In the genomic region with DNA sequence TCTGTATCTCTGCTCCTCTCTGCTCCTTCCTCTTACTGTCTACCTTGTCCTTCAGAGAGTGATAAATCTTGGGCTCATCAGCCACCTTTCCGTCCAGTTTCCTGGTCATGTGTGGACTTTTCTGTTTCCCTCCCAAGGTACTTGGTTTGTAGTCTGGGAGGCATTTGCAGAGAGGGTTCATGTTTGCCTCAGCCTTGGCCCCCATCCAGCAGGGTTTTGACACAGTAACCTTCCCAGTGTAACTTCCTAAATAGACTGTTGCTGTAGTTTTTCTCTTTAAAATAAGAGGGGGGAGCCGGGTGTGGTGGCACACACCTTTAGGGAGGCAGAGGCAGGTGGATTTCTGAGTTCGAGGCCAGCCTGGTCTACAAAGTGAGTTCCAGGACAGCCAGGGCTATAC, we compare ENCODE assay signal across 32 mouse cellular contexts. TPM values are rescaled to one million over a fixed set of nuclear protein-coding genes. Genes with fewer than 3 reads are reported as not detected.
A peak's percentile ranks its signal among the peaks of the same experiment; 100 is the strongest.
DNase-seq lines count a peak whose midpoint lies in the region; ATAC-seq and TF ChIP-seq lines count a peak whose summit lies in the region.
"Had no signal": no experiment of that assay in that cellular context is flagged by ENCODE, and none has a peak within 500 bp of the region (broad histone marks: within the 10 kb centered on the region; RNA-seq: fewer than 3 reads in every experiment).

No protein-coding gene starts in this region.

- H3K4me3 ChIP-seq in kidney, embryonic 16.5 days (ENCODE audit: low read length) = no peak overlapping the region
- H3K4me3 ChIP-seq in kidney, embryonic 15.5 days (replicated peaks) = no peak overlapping the region
- H3K4me3 ChIP-seq in MEL (ENCODE audit: control insufficient read depth in 1 of 2, insufficient read depth in 1 of 2, low read depth in 2 of 2, low read length in 2 of 2) = no peak overlapping the region
- H3K4me3 ChIP-seq in hindbrain, embryonic 11.5 days (ENCODE audit: low read depth, low read length) = no peak overlapping the region
- H3K4me3 ChIP-seq: embryonic facial prominence, embryonic 12.5 days; limb, embryonic 10.5 days; limb, embryonic 15.5 days; lung, embryonic 15.5 days; midbrain, embryonic 13.5 days; neural tube, embryonic 15.5 days had no signal

- no peak for TF ChIP-seq CTCF in MEL (IDR thresholded peaks at IDR 0.05 in 2 of 3, conservative IDR thresholded peaks at IDR 0.05 in 1 of 3; ENCODE audit: control insufficient read depth in 1 of 3, insufficient read depth in 1 of 3, low read depth in 2 of 3, low read length in 3 of 3, poor library complexity in 1 of 3, severe bottlenecking in 1 of 3)

- H3K9me3 ChIP-seq in kidney, embryonic 16.5 days (ENCODE audit: low read length) = no peaks in the 10 kb centered on the region
- H3K9me3 ChIP-seq in kidney, embryonic 15.5 days (replicated peaks) = no peaks in the 10 kb centered on the region
- H3K9me3 ChIP-seq in MEL (replicated peaks; ENCODE audit: insufficient read depth, low read length) = no peaks in the 10 kb centered on the region
- H3K9me3 ChIP-seq in hindbrain, embryonic 11.5 days (ENCODE audit: control insufficient read depth, low read length) = no peaks in the 10 kb centered on the region
- H3K9me3 ChIP-seq: embryonic facial prominence, embryonic 12.5 days; limb, embryonic 10.5 days; limb, embryonic 15.5 days; lung, embryonic 15.5 days; midbrain, embryonic 13.5 days; neural tube, embryonic 15.5 days had no signal

- ATAC-seq in kidney, embryonic 16.5 days (ENCODE audit: low FRiP score, low TSS enrichment) = no peak
- no peak for ATAC-seq in kidney, embryonic 15.5 days (replicated peaks; ENCODE audit: low FRiP score)
- no peak for ATAC-seq in hindbrain, embryonic 11.5 days (ENCODE audit: low FRiP score)
- no peak for ATAC-seq in monocyte, adult 5-6 weeks (replicated peaks; ENCODE audit: insufficient number of reproducible peaks, low FRiP score, low TSS enrichment, poor library complexity, severe bottlenecking)
- ATAC-seq: forebrain, embryonic 14.5 days; inflammation-experienced regulatory T-cells, adult 6 months; midbrain, embryonic 13.5 days had no signal

- WGBS in kidney, embryonic 16.5 days = 87% methylated on average over 3 of the region's 3 CpGs
- WGBS in kidney, embryonic 15.5 days = 84% methylated on average over 3 of the region's 3 CpGs
- 96% methylated on average over 3 of the region's 3 CpGs for WGBS in hindbrain, embryonic 11.5 days

- TF ChIP-seq RAD21 in MEL (IDR thresholded peaks at IDR 0.05; ENCODE audit: low read depth, low read length) = no peak

- peak; percentile 44 for DNase-seq in kidney, adult 18-20 months
- DNase-seq in kidney, postnatal 36 days = peak; percentile 20 to 65
- DNase-seq in MEL (ENCODE audit: low read depth, low spot score) = peak; percentile 56
- DNase-seq in adrenal gland, postnatal 14 days = peak; percentile 77
- no peak for DNase-seq in hindbrain, embryonic 11.5 days (ENCODE audit: low spot score)
- DNase-seq: B cell, adult 2 months; cerebellum, adult 11-12 months; cerebellum, adult 9-11 months; embryo, embryonic 11 days; gastrocnemius, postnatal 25 days; heart, adult 11 months; heart, postnatal 36 days; layer of hippocampus, postnatal 36 days; retina, postnatal 1 day; right cerebral cortex, postnatal 14 days; thymus, postnatal 4 days had no signal

- H3K79me2 ChIP-seq in MEL (ENCODE audit: control insufficient read depth, insufficient read depth, low read length, poor library complexity) = no peaks in the 10 kb centered on the region

- no peak overlapping the region for H3K27ac ChIP-seq in kidney, embryonic 16.5 days (ENCODE audit: low read length)
- no peak overlapping the region for H3K27ac ChIP-seq in kidney, embryonic 15.5 days
- H3K27ac ChIP-seq in MEL (ENCODE audit: control insufficient read depth, low read depth, low read length) = no peak overlapping the region
- H3K27ac ChIP-seq in hindbrain, embryonic 11.5 days (ENCODE audit: low read depth, low read length) = no peak overlapping the region
- H3K27ac ChIP-seq: embryonic facial prominence, embryonic 12.5 days; hindbrain, embryonic 14.5 days; kidney, postnatal 0 days; limb, embryonic 10.5 days; limb, embryonic 15.5 days; liver, embryonic 14.5 days; lung, embryonic 15.5 days; macrophage; midbrain, embryonic 13.5 days; neural tube, embryonic 15.5 days had no signal

- TF ChIP-seq POLR2A in MEL (IDR thresholded peaks at IDR 0.05; ENCODE audit: control insufficient read depth in 1 of 2, insufficient read depth in 1 of 2, low read depth in 1 of 2, low read length in 2 of 2, poor library complexity in 1 of 2) = no peak

- H3K36me3 ChIP-seq in kidney, embryonic 16.5 days (ENCODE audit: insufficient read depth, low read length) = peaks cover 4% of the 10 kb centered on the region
- H3K36me3 ChIP-seq in kidney, embryonic 15.5 days = peaks cover 10% of the 10 kb centered on the region
- H3K36me3 ChIP-seq in MEL (ENCODE audit: control insufficient read depth in 1 of 2, insufficient read depth in 2 of 2, low read length in 2 of 2) = peaks cover 0 to 19% of the 10 kb centered on the region in 2 experiments; a peak in 2 of 4 replicates
- no peaks in the 10 kb centered on the region for H3K36me3 ChIP-seq in hindbrain, embryonic 11.5 days (ENCODE audit: control insufficient read depth, insufficient read depth, low read length)
- H3K36me3 ChIP-seq: midbrain, embryonic 13.5 days; neural tube, embryonic 15.5 days had no signal

- TF ChIP-seq EP300 in MEL (IDR thresholded peaks at IDR 0.05; ENCODE audit: low read depth in 1 of 2, low read length in 2 of 2) = no peak

- no peaks in the 10 kb centered on the region for H3K27me3 ChIP-seq in kidney, embryonic 16.5 days (ENCODE audit: insufficient read depth, low read length)
- H3K27me3 ChIP-seq in kidney, embryonic 15.5 days = no peaks in the 10 kb centered on the region
- H3K27me3 ChIP-seq in MEL (ENCODE audit: control insufficient read depth in 1 of 2, insufficient read depth in 2 of 2, low read length in 2 of 2) = no peaks in the 10 kb centered on the region
- no peaks in the 10 kb centered on the region for H3K27me3 ChIP-seq in hindbrain, embryonic 11.5 days (ENCODE audit: control insufficient read depth, insufficient read depth, low read length)
- H3K27me3 ChIP-seq: embryonic facial prominence, embryonic 12.5 days; limb, embryonic 15.5 days; lung, embryonic 15.5 days; midbrain, embryonic 13.5 days; neural tube, embryonic 15.5 days had no signal

- H3K9ac ChIP-seq in kidney, embryonic 16.5 days (replicated peaks; ENCODE audit: low read length) = no peak overlapping the region
- no peak overlapping the region for H3K9ac ChIP-seq in kidney, embryonic 15.5 days
- H3K9ac ChIP-seq in MEL (ENCODE audit: control insufficient read depth, low read depth, low read length, poor library complexity, severe bottlenecking) = no peak overlapping the region
- no peak overlapping the region for H3K9ac ChIP-seq in hindbrain, embryonic 11.5 days (ENCODE audit: low read depth, low read length)
- H3K9ac ChIP-seq: embryonic facial prominence, embryonic 12.5 days; hindbrain, embryonic 14.5 days; limb, embryonic 15.5 days; liver, embryonic 14.5 days; lung, embryonic 15.5 days; midbrain, embryonic 13.5 days; neural tube, embryonic 15.5 days had no signal

- H3K4me2 ChIP-seq in kidney, embryonic 16.5 days (replicated peaks; ENCODE audit: low read depth, low read length) = no peak overlapping the region
- no peak overlapping the region for H3K4me2 ChIP-seq in kidney, embryonic 15.5 days
- no peak overlapping the region for H3K4me2 ChIP-seq in hindbrain, embryonic 11.5 days (replicated peaks; ENCODE audit: low read depth, low read length)
- H3K4me2 ChIP-seq: embryonic facial prominence, embryonic 12.5 days; heart, embryonic 11.5 days; hindbrain, embryonic 14.5 days; limb, embryonic 15.5 days; lung, embryonic 15.5 days; midbrain, embryonic 13.5 days; neural tube, embryonic 15.5 days had no signal

- peaks cover 18% of the 10 kb centered on the region for H3K4me1 ChIP-seq in kidney, embryonic 16.5 days (ENCODE audit: insufficient read depth, low read length)
- H3K4me1 ChIP-seq in kidney, embryonic 15.5 days = peaks cover 41% of the 10 kb centered on the region
- peaks cover 11 to 27% of the 10 kb centered on the region in 2 experiments for H3K4me1 ChIP-seq in MEL (ENCODE audit: control insufficient read depth in 1 of 2, insufficient read depth in 2 of 2, low read length in 2 of 2)
- no peaks in the 10 kb centered on the region for H3K4me1 ChIP-seq in hindbrain, embryonic 11.5 days (replicated peaks; ENCODE audit: control insufficient read depth, insufficient read depth, low read length)
- H3K4me1 ChIP-seq: embryonic facial prominence, embryonic 12.5 days; midbrain, embryonic 13.5 days; neural tube, embryonic 15.5 days had no signal

TF ChIP-seq in MEL, 35 proteins besides CTCF, POLR2A, EP300 and RAD21:
- TF ChIP-seq ZMIZ1 (IDR thresholded peaks at IDR 0.05; ENCODE audit: low read depth, low read length) (no peak), POLR2AphosphoS2 (IDR thresholded peaks at IDR 0.05; ENCODE audit: low read length) (no peak), ZNF384 (IDR thresholded peaks at IDR 0.05; ENCODE audit: low read depth, low read length) (no peak), ELF1 (IDR thresholded peaks at IDR 0.05; ENCODE audit: low read depth, low read length) (no peak), E2F4 (IDR thresholded peaks at IDR 0.05; ENCODE audit: borderline replicate concordance, low read depth, low read length) (no peak), MAZ (IDR thresholded peaks at IDR 0.05; ENCODE audit: low read depth, low read length) (no peak), ZC3H11A (IDR thresholded peaks at IDR 0.05; ENCODE audit: low read depth, low read length) (no peak), SMC3 (IDR thresholded peaks at IDR 0.05; ENCODE audit: low read depth, low read length) (no peak), GABPA (IDR thresholded peaks at IDR 0.05; ENCODE audit: low read depth, low read length) (no peak)
TF ChIP-seq in MEL: peak in this region for 0.

RNA-seq across cellular contexts. Expression of gene Chaf1b, which starts 26.2 kb away (rescaled TPM):
- polyA plus RNA-seq in kidney, embryonic 16.5 days (2015; fragmentation: Nextera tagmentation; extraction: Ambion mirVana) = 70.3 and 72.1 TPM in 2 replicates
- polyA plus RNA-seq in kidney, embryonic 15.5 days (2015; fragmentation: Nextera tagmentation; extraction: Ambion mirVana) = 74.8 and 78.9 TPM in 2 replicates
- 40.9 and 48.2 TPM in 2 replicates for total RNA-seq in MEL (2012; rRNA removed)
- polyA plus RNA-seq in MEL (2012; ENCODE audit: insufficient read depth in 1 of 2, insufficient read length in 2 of 2, low read depth in 1 of 2, low replicate concordance in 2 of 2, missing spikeins in 1 of 2) = 10 to 100 TPM in 1 of 2 experiments, not detected in 1; 53.9 TPM
- 9.3 and 11.1 TPM in 2 replicates for total RNA-seq in adrenal gland, postnatal 14 days (2021)
- 87.8 and 91.2 TPM in 2 replicates for polyA plus RNA-seq in hindbrain, embryonic 11.5 days (2014; fragmentation: Nextera tagmentation; extraction: Ambion mirVana)
- total RNA-seq in monocyte, adult 5-6 weeks (2017) = 3.7 to 6.2 TPM (median 5.7 TPM) in 3 replicates
